Mouse (Mus musculus) G1E (cell line): ENCODE results near the gene G0s2. TPM values are rescaled to one million over a fixed set of nuclear protein-coding genes. Genes with fewer than 3 reads are reported as not detected.

ENCODE experiments used
- ATAC-seq: 2 replicates; pipeline ENCODE4 v1.8.0; 2016; ENCODE audit warnings: mild to moderate bottlenecking; ENCODE audit not compliant: insufficient number of reproducible peaks, poor library complexity, low FRiP score, severe bottlenecking; ENCODE audit errors: extremely low read depth
- DNase-seq: peaks from one replicate; pipeline ENCODE4 v3.0.0; 2012; ENCODE audit warnings: low spot score
- H3K27me3 ChIP-seq: 2 replicates; pipeline ENCODE4 v1.6.1; 2012; ENCODE audit warnings: mild to moderate bottlenecking, low read length, inconsistent platforms; ENCODE audit not compliant: insufficient read depth
- H3K36me3 ChIP-seq: replicated peaks from 2 replicates; pipeline ENCODE3; 2012; ENCODE audit warnings: mild to moderate bottlenecking, inconsistent platforms
- H3K4me1 ChIP-seq: 2 replicates; pipeline ENCODE4 v1.6.1; 2012; ENCODE audit warnings: low read depth, low read length, inconsistent platforms, mixed read lengths; ENCODE audit not compliant: insufficient read depth
- H3K4me3 ChIP-seq: 2 replicates; pipeline ENCODE4 v1.5.1; 2012; ENCODE audit warnings: low read depth, mild to moderate bottlenecking, inconsistent platforms, low read length, moderate library complexity, mixed read lengths
- H3K9me3 ChIP-seq: replicated peaks from 2 replicates; pipeline ENCODE4 v1.6.1; 2012; ENCODE audit warnings: inconsistent platforms
- CTCF ChIP-seq: IDR thresholded peaks from 2 replicates; pipeline ENCODE4 v1.5.1; 2012; ENCODE audit warnings: low read depth, low read length, inconsistent platforms, mixed read lengths
- GATA1 ChIP-seq: IDR thresholded peaks from 2 replicates; pipeline ENCODE4 v1.6.1; 2012; ENCODE audit warnings: borderline replicate concordance, low read length, inconsistent platforms, mixed read lengths
- GATA2 ChIP-seq: IDR thresholded peaks from 2 replicates; pipeline ENCODE4 v1.6.1; 2012; ENCODE audit warnings: low read depth, low read length, inconsistent platforms, borderline replicate concordance
- POLR2AphosphoS5 ChIP-seq: IDR thresholded peaks from 2 replicates; pipeline ENCODE4 v1.6.1; 2012; ENCODE audit warnings: low read depth, low read length, inconsistent platforms; ENCODE audit not compliant: insufficient replicate concordance
- TAL1 ChIP-seq: conservative IDR thresholded peaks from 2 replicates; pipeline ENCODE4 v1.6.1; 2012; ENCODE audit warnings: low read depth, low read length, inconsistent platforms, mixed read lengths
- polyA plus RNA-seq: library from polyadenylated mRNA; stranded (reverse); fragments of >175 nt; gene quantifications from 2 replicates; pipeline ENCODE4 v1.2.3, GENCODE M21; 2012
- total RNA-seq, 2 experiments: library from RNA; stranded (forward) in 1 of 2; stranded (reverse) in 1 of 2; fragments of 200-1000 nt in 1 of 2; fragments of >200 nt in 1 of 2; fragmentation: Nextera tagmentation in 1 of 2; gene quantifications; 2 replicates each; pipeline ENCODE4 v1.2.3; 2014 to 2017

G0s2 gene
- not detected in 2 replicates for total RNA-seq (2014; fragmentation: Nextera tagmentation)
- total RNA-seq (2017) = not detected in 2 replicates
- not detected in 2 replicates for polyA plus RNA-seq

DNA sequence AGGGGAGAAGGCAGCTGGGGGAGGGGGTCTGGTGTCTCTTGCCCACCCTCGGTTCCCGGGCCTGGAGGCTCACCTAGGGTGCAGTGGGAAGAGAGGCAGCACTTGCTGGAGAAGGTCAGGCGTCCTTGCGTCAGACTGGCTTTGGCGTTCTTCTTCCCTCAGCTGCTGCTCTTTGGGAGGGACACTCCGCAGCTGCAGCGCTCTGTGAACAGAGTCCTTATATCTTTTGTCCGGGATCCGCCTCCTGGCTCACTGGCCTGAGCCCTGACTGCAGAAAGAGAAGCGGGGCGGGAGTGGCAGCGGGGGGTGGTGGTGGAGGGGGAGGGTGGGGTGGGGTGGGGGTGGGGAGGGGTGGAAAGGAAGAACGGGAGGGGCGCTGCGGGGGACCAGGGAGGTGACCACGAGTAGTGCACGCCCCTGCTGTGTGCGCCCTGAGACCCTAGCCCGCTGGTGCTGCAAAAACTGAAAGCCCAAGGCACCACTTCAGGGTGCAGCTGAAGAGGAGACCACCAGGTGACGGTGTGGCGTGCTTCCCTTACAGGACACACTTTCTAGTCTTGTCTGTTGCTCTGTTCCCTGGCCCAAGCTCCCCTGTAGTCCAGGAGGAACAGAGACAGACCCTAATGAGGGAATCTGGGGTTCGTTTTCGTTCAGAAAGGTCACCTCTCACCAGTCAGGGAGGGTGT is at the start of gene G0s2:
TSS of gene G0s2 (minus strand) at position 302 of the 686 bp plus-strand sequence.
- Histone ChIP-seq H3K27me3 (peaks cover 4% of the 10 kb centered on the region; the same call in 1 of the 2 replicates), H3K4me1 (no peaks in the 10 kb centered on the region; the same call in 1 of the 2 replicates), H3K36me3 (no peaks in the 10 kb centered on the region), H3K4me3 (0 out of 2 replicates have a peak within 1 kb of the TSS, but pooled peaks have one; percentile 13), H3K9me3 (no peaks in the 10 kb centered on the region)
- TF ChIP-seq GATA1 (no peak), POLR2AphosphoS5 (no peak), TAL1 (no peak), GATA2 (no peak), CTCF (no peak)
- ATAC-seq = no peak
- DNase-seq = no peak

GRCm38 (mm10) chr1:193320398-193320797 is 47.4 kb upstream of the G0s2 start:
- H3K4me1 ChIP-seq = no peaks in the 10 kb centered on the region
- DNase-seq (no peak), ATAC-seq (no peak)
- no peak for TF ChIP-seq TAL1
- no peak for TF ChIP-seq GATA2
- TF ChIP-seq GATA1 = no peak
- TF ChIP-seq CTCF = no peak
- TF ChIP-seq POLR2AphosphoS5 = no peak
- H3K36me3 ChIP-seq = no peaks in the 10 kb centered on the region
- H3K9me3 ChIP-seq = no peaks in the 10 kb centered on the region
- H3K27me3 ChIP-seq = no peaks in the 10 kb centered on the region
- H3K4me3 ChIP-seq = no peak overlapping the region

GRCm38 (mm10) chr1:193319721-193320120 is 46.7 kb upstream of the G0s2 start:
- no peak for ATAC-seq

GRCm38 (mm10) chr1:193317159-193317559 is 44.1 kb upstream of the G0s2 start:
- H3K27me3 ChIP-seq = no peaks in the 10 kb centered on the region
- ATAC-seq = no peak
- TF ChIP-seq POLR2AphosphoS5 = no peak
- no peak for TF ChIP-seq GATA1
- no peak for TF ChIP-seq CTCF
- TF ChIP-seq TAL1 = no peak
- no peak for TF ChIP-seq GATA2

More at GRCm38 (mm10) chr1:193319721-193320120, 46.7 kb upstream of the G0s2 start:
- H3K36me3 ChIP-seq = no peaks in the 10 kb centered on the region
- H3K4me1 ChIP-seq = no peaks in the 10 kb centered on the region
- H3K9me3 ChIP-seq = no peaks in the 10 kb centered on the region
- TF ChIP-seq CTCF (no peak), TAL1 (no peak)
- no peak for DNase-seq
- no peaks in the 10 kb centered on the region for H3K27me3 ChIP-seq
- no peak overlapping the region for H3K4me3 ChIP-seq

GRCm38 (mm10) chr1:193316358-193316750 is 43.3 kb upstream of the G0s2 start:
- no peak for DNase-seq
- TF ChIP-seq POLR2AphosphoS5 (no peak), CTCF (no peak), TAL1 (no peak), GATA1 (no peak), GATA2 (no peak)
- Histone ChIP-seq H3K4me3 (no peak overlapping the region), H3K36me3 (no peaks in the 10 kb centered on the region), H3K27me3 (no peaks in the 10 kb centered on the region), H3K4me1 (no peaks in the 10 kb centered on the region), H3K9me3 (no peaks in the 10 kb centered on the region)
- ATAC-seq = no peak

More at GRCm38 (mm10) chr1:193317159-193317559, 44.1 kb upstream of the G0s2 start:
- no peaks in the 10 kb centered on the region for H3K36me3 ChIP-seq
- no peaks in the 10 kb centered on the region for H3K4me1 ChIP-seq
- H3K9me3 ChIP-seq = no peaks in the 10 kb centered on the region
- no peak for DNase-seq
- no peak overlapping the region for H3K4me3 ChIP-seq

DNA sequence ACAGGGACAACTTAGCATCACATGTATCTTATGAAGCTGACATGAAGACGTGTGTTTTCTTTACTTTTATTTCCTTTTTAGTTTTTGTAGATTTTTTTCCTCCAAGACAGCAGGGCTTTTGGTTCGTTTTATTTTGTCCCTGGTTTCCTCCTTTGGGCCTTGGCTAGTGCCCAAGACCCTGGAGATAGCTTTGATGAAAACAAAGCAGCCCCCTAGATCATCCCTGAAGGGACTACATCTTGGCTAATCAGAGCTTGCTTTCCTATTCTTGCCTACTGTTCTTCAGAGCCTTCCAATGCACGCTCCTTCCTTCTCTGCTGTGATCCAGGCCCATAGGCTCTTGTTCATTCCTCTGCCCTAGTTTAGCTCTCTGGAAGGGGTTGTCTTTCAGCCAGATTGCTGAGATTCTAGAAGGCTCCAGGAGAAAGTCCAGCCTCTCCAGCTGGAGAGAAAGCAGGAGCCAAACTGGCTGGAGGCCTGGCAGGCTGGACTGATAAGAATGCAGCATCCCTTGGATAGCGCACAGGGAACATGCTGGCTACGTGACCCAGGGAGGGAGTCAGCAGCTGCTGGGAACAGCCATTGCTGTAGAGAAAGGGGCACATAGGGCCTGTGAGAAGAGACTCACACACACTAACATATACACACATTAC is 42.8 kb upstream of the G0s2 start:
- H3K27me3 ChIP-seq = no peaks in the 10 kb centered on the region
- H3K4me1 ChIP-seq = no peaks in the 10 kb centered on the region
- ATAC-seq = no peak
- H3K4me3 ChIP-seq = no peak overlapping the region
- DNase-seq = no peak
- no peaks in the 10 kb centered on the region for H3K9me3 ChIP-seq
- no peak for TF ChIP-seq GATA1
- no peak for TF ChIP-seq GATA2
- TF ChIP-seq TAL1 = no peak
- TF ChIP-seq CTCF = no peak
- no peak for TF ChIP-seq POLR2AphosphoS5
- H3K36me3 ChIP-seq = no peaks in the 10 kb centered on the region
